18 mouse cellular contexts compared by ENCODE assay signal in genomic region chr9:46746266-46746665, GRCm38 (mm10).
DNase-seq lines count a peak whose midpoint lies in the region; ATAC-seq lines count a peak whose summit lies in the region.
"Had no signal": no experiment of that assay in that cellular context is flagged by ENCODE, and none has a peak within 500 bp of the region (broad histone marks: within the 10 kb centered on the region; RNA-seq: fewer than 3 reads in every experiment).

No protein-coding gene starts in this region.

- intact Hi-C loops in heart, postnatal 25 days (cut with DNase I) = no loop called here

- no peak for ATAC-seq in inflammation-experienced regulatory T-cells, adult 6 months
- ATAC-seq: CD4-positive, CD25-positive, alpha-beta regulatory T cell, adult 4 months; forebrain, embryonic 15.5 days; hindbrain, postnatal 0 days; intestine, postnatal 0 days had no signal

- peak; percentile 80 for DNase-seq in heart, adult 11 months
- no peak for DNase-seq in heart, postnatal 25 days (ENCODE audit: low spot score)
- DNase-seq in retina, postnatal 1 day = peak; percentile 42
- DNase-seq in retina, embryonic 14.5 days (ENCODE audit: low spot score) = no peak
- peak; percentile 59 for DNase-seq in adrenal gland, postnatal 10 days
- peak; percentile 44 for DNase-seq in adrenal gland, postnatal 36 days
- no peak for DNase-seq in kidney, adult 8-10 months
- DNase-seq: cerebellum, adult 9-11 months; cerebellum, postnatal 36 days; embryo, embryonic 11 days; gastrocnemius, postnatal 25 days; heart, adult 2 months; heart, postnatal 4 days had no signal

Comparison
In these comparisons a context has a peak if more than half of its experiments do, and no peak if none do; other contexts are left out.
1. DNase-seq: peak in heart, adult 11 months (single experiment), retina, postnatal 1 day (single experiment), adrenal gland, postnatal 10 days (single experiment) and adrenal gland, postnatal 36 days (2 of 2); none in heart, postnatal 25 days (single experiment), retina, embryonic 14.5 days (single experiment) and kidney, adult 8-10 months (0 of 2).